Mouse (Mus musculus): ENCODE measurements around the gene Nfasc. TPM values are rescaled to one million over a fixed set of nuclear protein-coding genes. Genes with fewer than 3 reads are reported as not detected.

Gene Nfasc
- total RNA-seq (2012; rRNA removed) (not detected in 2 replicates), total RNA-seq (2014; rRNA removed) (not detected in 2 replicates), polyA plus RNA-seq (2012; ENCODE audit: insufficient read length, low read depth) (0.04 TPM in 1 of 2 replicates, not detected in the other)

- Histone ChIP-seq H3K9ac (ENCODE audit: insufficient read depth, low read depth) (no peak within 1 kb of the TSS), H3K27me3 (replicated peaks) (peaks cover 97% of the 10 kb centered on the region), H3K36me3 (replicated peaks in 1 of 2; ENCODE audit: control insufficient read depth in 1 of 2, insufficient read depth in 1 of 2, low read length in 1 of 2) (no peaks in the 10 kb centered on the region), H3K27ac (ENCODE audit: insufficient read depth, low read depth) (no peak within 1 kb of the TSS), H3K9me3 (replicated peaks; ENCODE audit: low read length) (no peaks in the 10 kb centered on the region), H3K4me1 (ENCODE audit: control insufficient read depth in 1 of 2, insufficient read depth in 2 of 2) (no peaks in the 10 kb centered on the region), H3K79me2 (replicated peaks; ENCODE audit: control insufficient read depth, extremely low read depth, insufficient read depth, poor library complexity, severe bottlenecking) (no peaks in the 10 kb centered on the region), H3K4me2 (ENCODE audit: insufficient read depth, low read depth, poor library complexity, severe bottlenecking) (no peak within 1 kb of the TSS; the same call in 1 of the 2 replicates), H3K4me3 (replicated peaks in 1 of 3; ENCODE audit: low read depth in 2 of 3, low read length in 2 of 3, poor library complexity in 1 of 3) (no peak within 1 kb of the TSS)
- dilution Hi-C loops (cut with MboI; ENCODE audit: extremely low pct_ligation_motif_present, extremely low pct_unique_long_range_greater_than_20kb, low sequenced_read_pairs) (no loop called here), in situ Hi-C loops (cut with MboI; ENCODE audit: low pct_ligation_motif_present, low pct_unique_long_range_greater_than_20kb, low sequenced_read_pairs) (no loop called here)
- no peak for DNase-seq (ENCODE audit: extremely low read depth)
- TF ChIP-seq PAX5 (IDR thresholded peaks at IDR 0.05; ENCODE audit: low read length) (no peak), MYC (IDR thresholded peaks at IDR 0.05; ENCODE audit: low read depth, low read length) (no peak)
Measured at GRCm38 (mm10) chr1:132741175-132741997, at the start of gene Nfasc. Nfasc (minus strand) TSS chr1:132741797.

GRCm38 (mm10) chr1:132791049-132791448 is 49.5 kb upstream of the Nfasc start:
- no peak for TF ChIP-seq POLR2A (IDR thresholded peaks at IDR 0.05; ENCODE audit: low read depth, low read length)
- Histone ChIP-seq H3K79me2 (replicated peaks; ENCODE audit: control insufficient read depth, extremely low read depth, insufficient read depth, poor library complexity, severe bottlenecking) (no peaks in the 10 kb centered on the region), H3K4me1 (ENCODE audit: control insufficient read depth in 1 of 2, insufficient read depth in 2 of 2) (no peaks in the 10 kb centered on the region), H3K4me2 (ENCODE audit: insufficient read depth, low read depth, poor library complexity, severe bottlenecking) (no peak overlapping the region), H3K4me3 (replicated peaks in 1 of 3; ENCODE audit: low read depth in 2 of 3, low read length in 2 of 3, poor library complexity in 1 of 3) (no peak overlapping the region), H3K27me3 (replicated peaks) (peaks cover 54% of the 10 kb centered on the region), H3K27ac (ENCODE audit: insufficient read depth, low read depth) (no peak overlapping the region), H3K36me3 (replicated peaks in 1 of 2; ENCODE audit: control insufficient read depth in 1 of 2, insufficient read depth in 1 of 2, low read length in 1 of 2) (no peaks in the 10 kb centered on the region), H3K9ac (ENCODE audit: insufficient read depth, low read depth) (no peak overlapping the region), H3K9me3 (replicated peaks; ENCODE audit: low read length) (no peaks in the 10 kb centered on the region)
- dilution Hi-C loops (cut with MboI; ENCODE audit: extremely low pct_ligation_motif_present, extremely low pct_unique_long_range_greater_than_20kb, low sequenced_read_pairs) (no loop called here), in situ Hi-C loops (cut with MboI; ENCODE audit: low pct_ligation_motif_present, low pct_unique_long_range_greater_than_20kb, low sequenced_read_pairs) (no loop called here)
- DNase-seq (ENCODE audit: extremely low read depth) = no peak

- Histone ChIP-seq H3K4me3 (replicated peaks in 1 of 3; ENCODE audit: low read depth in 2 of 3, low read length in 2 of 3, poor library complexity in 1 of 3) (no peak overlapping the region), H3K27me3 (replicated peaks) (peaks cover 67% of the 10 kb centered on the region), H3K4me1 (ENCODE audit: control insufficient read depth in 1 of 2, insufficient read depth in 2 of 2) (no peaks in the 10 kb centered on the region), H3K36me3 (replicated peaks in 1 of 2; ENCODE audit: control insufficient read depth in 1 of 2, insufficient read depth in 1 of 2, low read length in 1 of 2) (no peaks in the 10 kb centered on the region), H3K9ac (ENCODE audit: insufficient read depth, low read depth) (no peak overlapping the region), H3K9me3 (replicated peaks; ENCODE audit: low read length) (no peaks in the 10 kb centered on the region), H3K27ac (ENCODE audit: insufficient read depth, low read depth) (no peak overlapping the region), H3K79me2 (replicated peaks; ENCODE audit: control insufficient read depth, extremely low read depth, insufficient read depth, poor library complexity, severe bottlenecking) (no peaks in the 10 kb centered on the region), H3K4me2 (ENCODE audit: insufficient read depth, low read depth, poor library complexity, severe bottlenecking) (no peak overlapping the region)
- dilution Hi-C loops (cut with MboI; ENCODE audit: extremely low pct_ligation_motif_present, extremely low pct_unique_long_range_greater_than_20kb, low sequenced_read_pairs) (no loop called here), in situ Hi-C loops (cut with MboI; ENCODE audit: low pct_ligation_motif_present, low pct_unique_long_range_greater_than_20kb, low sequenced_read_pairs) (no loop called here)
- TF ChIP-seq RAD21 (IDR thresholded peaks at IDR 0.05; ENCODE audit: low read depth, low read length) (no peak), HCFC1 (IDR thresholded peaks at IDR 0.05; ENCODE audit: low read depth, low read length) (no peak), BHLHE40 (IDR thresholded peaks at IDR 0.05; ENCODE audit: low read depth, low read length) (no peak), MAZ (IDR thresholded peaks at IDR 0.05; ENCODE audit: low read depth, low read length) (no peak), MAFK (IDR thresholded peaks at IDR 0.05; ENCODE audit: insufficient replicate concordance, low read length) (no peak), USF1 (IDR thresholded peaks at IDR 0.05; ENCODE audit: low read depth, low read length) (no peak), JUN (IDR thresholded peaks at IDR 0.05; ENCODE audit: insufficient read depth, low read depth, low read length) (no peak), UBTF (IDR thresholded peaks at IDR 0.05; ENCODE audit: low read depth, low read length) (no peak), MEF2A (IDR thresholded peaks at IDR 0.05; ENCODE audit: borderline replicate concordance, low read depth, low read length) (no peak), TCF12 (IDR thresholded peaks at IDR 0.05; ENCODE audit: low read depth, low read length) (no peak), USF2 (conservative IDR thresholded peaks at IDR 0.05; ENCODE audit: low read depth, low read length) (no peak), ZC3H11A (IDR thresholded peaks at IDR 0.05; ENCODE audit: low read depth, low read length) (no peak), SMC3 (IDR thresholded peaks at IDR 0.05; ENCODE audit: low read depth, low read length) (no peak), JUND (conservative IDR thresholded peaks at IDR 0.05; ENCODE audit: low read depth, low read length) (no peak)
- DNase-seq (ENCODE audit: extremely low read depth) = no peak
Measured at GRCm38 (mm10) chr1:132786866-132787265, 45.3 kb upstream of the Nfasc start.
